Mouse (Mus musculus): ENCODE results near the gene Dph2.

DNA sequence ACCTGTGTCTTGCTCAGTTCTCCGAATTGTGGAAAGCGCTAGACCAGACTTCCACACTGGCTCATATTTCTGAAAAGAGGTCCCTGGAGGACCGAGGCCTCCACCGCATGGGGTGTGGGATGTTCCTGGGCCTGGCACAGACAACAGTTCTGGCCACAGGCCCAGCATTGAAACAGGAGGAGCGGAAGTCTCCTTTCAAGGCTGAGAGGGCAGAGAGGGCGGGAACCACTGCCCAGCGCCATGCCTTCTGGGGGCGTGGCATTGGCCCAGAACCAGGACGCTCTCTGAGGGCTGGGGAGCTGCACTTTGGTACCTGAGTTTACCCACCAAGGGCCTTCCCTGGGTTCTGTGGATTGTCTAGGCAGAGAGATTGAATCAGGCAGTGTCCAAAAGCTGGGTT lies 25.7 kb downstream of the Dph2 start:
- no peak for TF ChIP-seq CTCF (IDR thresholded peaks at IDR 0.05; ENCODE audit: low read depth, low read length)
- TF ChIP-seq POLR2A (IDR thresholded peaks at IDR 0.05; ENCODE audit: extremely low read depth, insufficient read depth, low read length): no peak
